Mouse (Mus musculus) kidney, postnatal 0 days (tissue): Measurements from ENCODE around the gene Mettl16. TPM values are rescaled to one million over a fixed set of nuclear protein-coding genes. Genes with fewer than 3 reads are reported as not detected.

ENCODE experiments used
- ATAC-seq: fragments of 200-750 bp; cut with Nextera tagmentation; replicated peaks from 2 replicates; pipeline ENCODE4 v1.8.0; 2017; ENCODE audit warnings: low read depth, moderate number of reproducible peaks, moderate TSS enrichment, moderate library complexity; ENCODE audit not compliant: low FRiP score
- DNase-seq: peaks from one replicate; pipeline ENCODE4 v3.0.0-alpha.2; 2016; ENCODE audit warnings: low spot score
- H3K27ac ChIP-seq: fragments of 300-500 bp; sonication (generic); 2 replicates; pipeline ENCODE4 v1.5.1; 2014; ENCODE audit warnings: mild to moderate bottlenecking
- H3K27me3 ChIP-seq: fragments of 300-500 bp; sonication (generic); 2 replicates; pipeline ENCODE4 v1.6.1; 2014; ENCODE audit warnings: low read length, mixed read lengths; ENCODE audit not compliant: insufficient read depth
- H3K36me3 ChIP-seq: fragments of 300-500 bp; sonication (generic); 2 replicates; pipeline ENCODE4 v1.6.1; 2014; ENCODE audit warnings: low read length, mixed read lengths; ENCODE audit not compliant: insufficient read depth
- H3K4me1 ChIP-seq: fragments of 300-500 bp; sonication (generic); replicated peaks from 2 replicates; pipeline ENCODE4 v1.6.1; 2014; ENCODE audit warnings: antibody characterized with exemption, low read length, mixed read lengths; ENCODE audit not compliant: insufficient read depth
- H3K4me2 ChIP-seq: fragments of 300-500 bp; sonication (generic); 2 replicates; pipeline ENCODE4 v1.6.1; 2014; ENCODE audit warnings: mild to moderate bottlenecking, low read length, moderate library complexity, mixed read lengths
- H3K4me3 ChIP-seq: fragments of 300-500 bp; sonication (generic); replicated peaks from 2 replicates; pipeline ENCODE4 v1.5.1; 2014; ENCODE audit warnings: low read depth, low read length
- H3K9ac ChIP-seq: fragments of 300-500 bp; sonication (generic); 2 replicates; pipeline ENCODE4 v1.6.1; 2014; ENCODE audit warnings: low read depth, low read length
- H3K9me3 ChIP-seq: fragments of 300-500 bp; sonication (generic); replicated peaks from 2 replicates; pipeline ENCODE4 v1.6.1; 2016; ENCODE audit warnings: low read length, inconsistent platforms, mixed read lengths
- CTCF ChIP-seq: IDR thresholded peaks from 2 replicates; pipeline ENCODE4 v1.5.1; 2016; ENCODE audit warnings: antibody characterized with exemption, low read depth, mild to moderate bottlenecking, moderate library complexity
- WGBS: fragments of 180-500 bp; shearing (Covaris S2); extraction: QIAGEN DNeasy Blood & Tissue Kit; methylation state at CpG from one replicate; pipeline ENCODE4 v1.1.7; 2014; 5-methylcytosine and 5-hydroxymethylcytosine counted together
- polyA plus RNA-seq: library from polyadenylated mRNA; unstranded; fragments of >200 nt; fragmentation: Nextera tagmentation; extraction: Ambion mirVana; gene quantifications from 2 replicates; pipeline ENCODE4 v1.2.1, GENCODE M21; 2015

Mettl16 gene
- polyA plus RNA-seq, 1 experiment from 2014 or later = 27.1 TPM

DNA sequence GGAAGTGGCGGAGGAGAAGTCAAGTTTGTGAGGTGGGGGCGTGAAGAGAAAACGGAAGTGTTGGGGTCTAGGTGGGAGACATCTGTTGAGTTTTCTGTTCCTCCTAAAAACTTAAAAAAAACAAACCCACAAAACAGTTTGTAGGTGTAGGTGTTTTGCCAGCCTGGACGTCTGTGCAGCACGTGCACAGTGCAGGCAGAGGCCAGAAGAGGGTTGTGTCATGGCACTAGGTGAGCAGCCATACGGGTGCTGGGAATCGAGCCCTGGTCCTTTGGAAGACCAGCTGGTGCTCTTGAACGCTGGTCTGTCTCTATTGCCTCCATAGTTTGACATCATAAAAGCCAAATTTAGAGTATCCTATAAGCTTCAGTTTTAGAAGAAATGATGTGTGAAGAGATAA lies 604 bp downstream of the Mettl16 start:
- peak overlapping the region; percentile 83 for H3K9ac ChIP-seq
- no peak for DNase-seq
- H3K9me3 ChIP-seq = no peaks in the 10 kb centered on the region
- no peaks in the 10 kb centered on the region for H3K27me3 ChIP-seq
- H3K36me3 ChIP-seq = peaks cover 21% of the 10 kb centered on the region; the same call in 1 of the 2 replicates
- 14% methylated on average over 8 of the region's 8 CpGs for WGBS
- no peak for ATAC-seq
- peak overlapping the region; percentile 70 for H3K4me3 ChIP-seq
- peak overlapping the region; percentile 90 for H3K27ac ChIP-seq
- H3K4me1 ChIP-seq = no peaks in the 10 kb centered on the region
- peak overlapping the region; percentile 73 for H3K4me2 ChIP-seq
- TF ChIP-seq CTCF = no peak

DNA sequence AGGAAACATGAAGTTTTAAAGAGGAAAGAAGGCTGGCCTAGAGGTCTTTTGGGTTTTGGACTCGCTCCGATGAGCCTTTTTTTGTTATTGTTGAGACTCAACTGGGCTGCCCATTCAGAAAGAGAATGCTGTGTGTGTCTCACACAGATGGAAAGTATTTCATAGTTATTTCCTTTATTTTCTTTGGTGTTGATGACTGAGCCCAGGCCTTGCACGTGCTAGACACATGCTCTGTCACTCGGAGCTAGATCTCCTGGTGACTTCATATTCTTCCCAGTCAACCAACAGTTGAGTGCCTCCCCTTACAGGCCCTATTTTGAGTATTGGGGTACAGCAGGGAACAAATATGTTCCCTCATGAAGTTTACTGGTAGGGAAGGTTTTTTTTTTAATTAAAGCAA lies 1.0 kb downstream of the Mettl16 start:
- Histone ChIP-seq H3K4me3 (peak overlapping the region; percentile 70), H3K4me1 (no peaks in the 10 kb centered on the region), H3K27me3 (no peaks in the 10 kb centered on the region), H3K9me3 (no peaks in the 10 kb centered on the region), H3K9ac (no peak overlapping the region), H3K27ac (no peak overlapping the region), H3K36me3 (peaks cover 23% of the 10 kb centered on the region; the same call in 1 of the 2 replicates), H3K4me2 (peak overlapping the region; percentile 73)
- WGBS = 74% methylated on average over 4 of the region's 4 CpGs
- no peak for TF ChIP-seq CTCF
- ATAC-seq = no peak
- no peak for DNase-seq

DNA sequence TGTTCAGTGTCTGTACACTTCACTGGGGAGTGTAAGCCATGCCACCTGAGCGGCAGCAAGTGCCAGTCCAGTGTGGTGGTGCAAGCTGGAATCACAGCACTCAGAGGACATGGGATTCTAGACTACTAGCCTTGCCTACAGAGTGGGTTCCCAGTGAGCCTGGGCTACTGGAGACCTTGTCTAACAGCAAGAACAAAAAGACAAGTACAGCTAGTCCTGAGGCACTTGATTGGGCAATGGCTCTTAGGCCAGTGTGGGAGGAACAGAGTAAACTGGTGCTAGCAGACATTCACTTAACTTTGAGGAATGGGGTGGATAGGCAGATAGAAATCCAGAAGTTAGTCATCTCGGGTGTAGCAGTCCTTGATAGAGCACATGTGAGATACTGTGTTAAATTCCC lies 1.8 kb downstream of the Mettl16 start:
- Histone ChIP-seq H3K36me3 (peaks cover 28% of the 10 kb centered on the region; the same call in 1 of the 2 replicates), H3K27ac (no peak overlapping the region), H3K4me2 (no peak overlapping the region), H3K9me3 (no peaks in the 10 kb centered on the region), H3K4me3 (no peak overlapping the region), H3K27me3 (no peaks in the 10 kb centered on the region), H3K9ac (no peak overlapping the region), H3K4me1 (no peaks in the 10 kb centered on the region)
- no peak for ATAC-seq
- no peak for DNase-seq
- whole genome bisulfite sequencing = 91% methylated on average over 2 of the region's 2 CpGs
- TF ChIP-seq CTCF = no peak

DNA sequence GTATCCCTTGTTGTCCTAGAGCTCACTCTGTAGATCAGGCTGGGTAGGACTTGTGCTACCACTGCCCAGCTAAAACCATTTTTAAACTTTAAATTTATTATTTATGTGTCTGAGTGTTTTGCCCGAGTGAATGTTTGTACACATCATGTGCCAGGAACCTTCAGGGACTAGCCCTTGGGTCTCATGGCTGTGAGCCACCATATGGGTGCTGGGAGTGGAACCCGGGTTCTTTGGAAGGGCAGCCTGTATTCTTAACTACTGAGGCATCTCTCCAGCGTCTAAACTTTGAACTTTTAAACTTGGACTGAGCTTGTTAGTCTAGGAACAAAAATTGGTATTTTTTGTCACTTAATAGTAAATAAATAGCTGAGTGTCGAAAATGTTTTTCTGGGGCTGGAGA lies 22.2 kb downstream of the Mettl16 start:
- Histone ChIP-seq H3K27me3 (no peaks in the 10 kb centered on the region), H3K4me3 (no peak overlapping the region), H3K9ac (no peak overlapping the region), H3K4me1 (no peaks in the 10 kb centered on the region), H3K9me3 (no peaks in the 10 kb centered on the region), H3K36me3 (peaks cover 49% of the 10 kb centered on the region), H3K4me2 (no peak overlapping the region), H3K27ac (no peak overlapping the region)
- DNase-seq (no peak), ATAC-seq (no peak)
- no peak for TF ChIP-seq CTCF
- 93% methylated on average over 4 of the region's 4 CpGs for WGBS

DNA sequence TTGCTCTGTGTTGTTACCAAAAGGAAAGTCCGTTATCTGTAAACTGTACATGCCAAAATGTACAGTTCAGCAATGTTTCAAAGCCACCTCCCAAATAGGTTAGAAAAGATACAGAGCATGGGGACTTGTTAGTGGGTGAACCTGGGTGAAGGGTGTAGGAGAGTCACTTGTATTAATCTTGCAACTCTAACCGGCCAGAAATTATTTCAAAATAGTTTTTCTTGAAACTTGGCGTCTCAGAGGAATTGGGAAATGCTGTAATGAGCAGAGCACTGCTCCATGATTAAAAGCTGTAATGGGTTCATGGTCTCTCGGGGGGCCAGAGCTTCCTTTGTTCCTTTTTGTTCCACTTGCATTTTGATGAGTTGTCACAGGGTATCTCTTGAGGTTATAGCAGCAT lies 30.0 kb downstream of the Mettl16 start:
- TF ChIP-seq CTCF = no peak
- peaks cover 25% of the 10 kb centered on the region for H3K36me3 ChIP-seq
- ATAC-seq (no peak), DNase-seq (no peak)
- no peak overlapping the region for H3K4me2 ChIP-seq
- no peaks in the 10 kb centered on the region for H3K9me3 ChIP-seq
- no peaks in the 10 kb centered on the region for H3K27me3 ChIP-seq
- H3K27ac ChIP-seq = no peak overlapping the region
- H3K4me3 ChIP-seq = no peak overlapping the region
- 94% methylated on average over 4 of the region's 4 CpGs for WGBS
- H3K4me1 ChIP-seq = no peaks in the 10 kb centered on the region
- no peak overlapping the region for H3K9ac ChIP-seq

DNA sequence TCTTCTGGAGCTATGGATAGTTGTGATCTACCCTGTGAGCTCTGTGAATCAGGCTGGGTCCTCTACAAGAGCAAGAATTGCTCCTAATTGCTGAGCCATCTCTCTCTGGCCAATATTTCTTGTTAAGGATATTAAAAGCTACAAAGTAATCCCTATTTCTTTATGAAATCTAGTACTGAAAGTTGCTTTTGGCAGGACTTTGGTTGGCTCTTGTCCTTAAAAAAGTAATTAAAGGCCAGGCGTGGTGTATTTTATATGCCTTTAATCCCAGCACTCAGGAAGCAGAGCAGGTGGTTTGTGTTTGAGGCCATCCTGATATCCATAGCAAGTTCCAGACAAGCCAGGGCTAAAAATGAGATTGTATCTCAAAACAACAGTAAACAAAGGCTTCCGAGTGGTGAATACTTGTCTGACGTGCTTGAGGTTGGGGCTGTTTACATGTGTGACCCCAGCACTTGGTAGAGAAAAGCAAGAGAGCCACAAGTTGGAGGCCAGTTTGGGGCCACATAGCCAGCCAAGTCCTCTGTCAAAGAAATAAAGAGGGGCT lies 33.5 kb downstream of the Mettl16 start:
- H3K9ac ChIP-seq = no peak overlapping the region
- TF ChIP-seq CTCF = no peak
- H3K27me3 ChIP-seq = no peaks in the 10 kb centered on the region
- H3K36me3 ChIP-seq = peaks cover 22% of the 10 kb centered on the region
- no peak overlapping the region for H3K27ac ChIP-seq
- no peak overlapping the region for H3K4me2 ChIP-seq
- H3K9me3 ChIP-seq = no peaks in the 10 kb centered on the region
- DNase-seq = peak; percentile 2
- WGBS = 67% methylated on average over 3 of the region's 3 CpGs
- H3K4me1 ChIP-seq = no peaks in the 10 kb centered on the region
- H3K4me3 ChIP-seq = no peak overlapping the region
- ATAC-seq = no peak
